Mouse (Mus musculus) C2C12 (cell line): ENCODE results near the gene Ghrhr.

Experiments
- CEBPB ChIP-seq: IDR thresholded peaks from one replicate; pipeline ENCODE4 v1.6.1; 2011; ENCODE audit warnings: low read depth, mild to moderate bottlenecking, control low read depth, moderate library complexity
- CTCF ChIP-seq: IDR thresholded peaks from one replicate; pipeline ENCODE4 v1.5.1; 2011; ENCODE audit not compliant: control insufficient read depth, insufficient read depth, insufficient read length
- MYOD1 ChIP-seq: IDR thresholded peaks from one replicate; pipeline ENCODE4 v1.6.1; 2011; ENCODE audit warnings: low read depth; ENCODE audit not compliant: control insufficient read depth, insufficient read length
- MYOG ChIP-seq: IDR thresholded peaks from one replicate; pipeline ENCODE4 v1.6.1; 2011; ENCODE audit not compliant: control insufficient read depth, insufficient read length; ENCODE audit errors: extremely low read depth
- USF1 ChIP-seq: IDR thresholded peaks from one replicate; pipeline ENCODE4 v1.6.1; 2011; ENCODE audit warnings: low read depth, mild to moderate bottlenecking, control low read depth, moderate library complexity

DNA sequence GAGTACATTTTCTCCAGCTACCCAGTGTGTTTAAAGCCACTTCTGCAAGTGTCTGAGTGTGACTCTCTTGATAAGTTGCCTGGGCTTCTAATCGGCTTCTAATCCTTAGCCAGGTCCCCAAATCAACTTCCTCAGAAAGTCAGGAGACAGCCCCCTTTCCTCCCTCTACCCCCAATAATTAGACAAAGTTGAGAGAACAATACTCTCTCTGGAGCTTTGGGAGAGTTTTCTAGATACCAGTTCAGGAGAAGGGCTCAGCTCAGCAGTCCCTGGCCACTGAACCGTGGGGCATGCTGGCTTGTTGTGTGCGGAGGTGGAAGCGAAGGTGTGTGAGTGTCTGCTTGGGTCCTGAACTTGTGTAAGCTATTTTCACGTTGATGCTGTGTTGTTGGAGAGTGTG, 38.9 kb upstream of the Ghrhr start:
- TF ChIP-seq CTCF (no peak), USF1 (no peak), MYOD1 (no peak), MYOG (no peak), CEBPB (no peak)
